Mouse (Mus musculus): ENCODE data around the gene E030030I06Rik. TPM values are rescaled to one million over a fixed set of nuclear protein-coding genes. Genes with fewer than 3 reads are reported as not detected.
"Not testable (repeated sequence)": the region's sequence is repeated elsewhere in the genome, so short reads cannot be mapped to it uniquely, and the experiment has no call there.

E030030I06Rik gene
- polyA plus RNA-seq, 1 experiment from 2014 or later: 23.7 TPM

GRCm38 (mm10) chr10:22163279-22163678, 14.2 kb upstream of the E030030I06Rik start:
- H3K4me3 ChIP-seq: peak overlapping the region; percentile 32; the same call in 1 of the 2 replicates
- 9% methylated on average over 9 of the region's 9 CpGs for WGBS
- H3K4me1 ChIP-seq: peaks cover 14% of the 10 kb centered on the region
- DNase-seq (ENCODE audit: low spot score); H3K36me3 ChIP-seq (replicated peaks); H3K9me3 ChIP-seq; H3K27ac ChIP-seq (replicated peaks): not testable (repeated sequence)
- peaks cover 51% of the 10 kb centered on the region for H3K27me3 ChIP-seq (replicated peaks; ENCODE audit: low read depth, poor library complexity, severe bottlenecking)

DNA sequence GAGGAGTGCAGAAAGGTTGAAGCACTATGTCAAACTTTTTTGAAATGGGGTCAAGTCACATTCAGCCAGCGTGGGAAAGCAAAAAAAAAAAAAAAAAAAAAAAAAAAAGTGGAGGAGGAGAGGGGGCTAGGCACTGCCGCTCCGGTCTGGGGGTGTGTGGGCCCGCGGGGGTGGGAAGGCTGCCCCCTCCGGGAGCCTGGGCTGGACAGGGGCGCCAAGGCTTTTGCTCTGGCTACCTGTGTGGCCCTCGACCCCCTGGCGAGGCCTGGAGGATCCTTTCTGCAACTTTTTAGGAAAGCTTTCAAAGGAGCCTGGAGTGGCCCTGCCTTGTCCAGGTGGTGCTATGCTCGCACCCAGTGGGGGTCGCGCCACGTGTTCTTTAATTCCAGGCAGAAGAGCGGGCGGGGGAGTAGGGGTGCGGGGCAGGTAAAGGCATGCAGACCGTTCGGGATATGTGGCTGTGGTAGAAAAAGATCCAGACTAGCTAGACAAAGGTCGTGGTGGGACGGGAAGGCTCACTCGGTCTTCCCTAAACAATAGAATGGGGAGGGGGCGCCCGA, 10.6 kb upstream of the E030030I06Rik start:
- no peaks in the 10 kb centered on the region for H3K36me3 ChIP-seq (replicated peaks)
- H3K27ac ChIP-seq (replicated peaks): no peak overlapping the region
- under 1% methylated on average over 23 of the region's 23 CpGs for WGBS
- DNase-seq (ENCODE audit: low spot score): peak; percentile 25
- no peaks in the 10 kb centered on the region for H3K9me3 ChIP-seq
- H3K27me3 ChIP-seq (replicated peaks; ENCODE audit: low read depth, poor library complexity, severe bottlenecking): peaks cover 87% of the 10 kb centered on the region
- H3K4me3 ChIP-seq: peak overlapping the region; percentile 39
- peaks cover 18% of the 10 kb centered on the region for H3K4me1 ChIP-seq

DNA sequence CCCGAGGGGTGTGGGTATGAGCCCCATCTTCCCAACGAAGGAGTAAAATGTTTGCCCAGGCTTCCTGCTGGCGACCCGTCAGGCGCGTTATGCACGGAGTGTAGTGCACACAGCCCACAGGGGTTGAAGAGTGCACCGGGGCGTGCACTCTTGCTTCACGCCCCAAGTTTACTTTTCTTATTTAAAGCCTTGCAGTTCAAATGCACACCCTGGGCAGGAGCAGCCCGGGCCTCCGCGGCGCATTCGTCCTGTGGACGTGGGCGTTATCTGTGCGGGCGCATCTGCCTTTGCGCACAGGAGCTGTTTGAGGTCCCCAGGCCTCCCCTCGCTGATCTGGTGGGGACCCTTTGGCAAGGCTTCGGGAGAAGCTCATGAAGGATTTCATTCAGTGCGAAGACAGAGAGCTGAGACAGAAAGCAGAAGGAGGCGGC, 10.1 kb upstream of the E030030I06Rik start:
- Histone ChIP-seq H3K4me1 (peaks cover 19% of the 10 kb centered on the region), H3K4me3 (peak overlapping the region; percentile 58), H3K9me3 (no peaks in the 10 kb centered on the region), H3K27me3 (replicated peaks; ENCODE audit: low read depth, poor library complexity, severe bottlenecking) (peaks cover 93% of the 10 kb centered on the region), H3K27ac (replicated peaks) (no peak overlapping the region), H3K36me3 (replicated peaks) (no peaks in the 10 kb centered on the region)
- peak; percentile 49 for DNase-seq (ENCODE audit: low spot score)
- under 1% methylated on average over 24 of the region's 24 CpGs for WGBS

GRCm38 (mm10) chr10:22158310-22158999, 9.4 kb upstream of the E030030I06Rik start, which contains the start of the genes Raet1e and H60b:
Gene Raet1e, plus strand, starts transcription at chr10:22158569.
Gene H60b, plus strand, starts transcription at chr10:22158586.
- WGBS: under 1% methylated on average over 48 of the region's 48 CpGs
- H3K9me3 ChIP-seq; H3K27ac ChIP-seq (replicated peaks); H3K36me3 ChIP-seq (replicated peaks): not testable (repeated sequence)
- peaks cover 99% of the 10 kb centered on the region for H3K27me3 ChIP-seq (replicated peaks; ENCODE audit: low read depth, poor library complexity, severe bottlenecking)
- H3K4me3 ChIP-seq: peak within 1 kb of the TSS; percentile 58
- DNase-seq (ENCODE audit: low spot score): peak; percentile 79
- H3K4me1 ChIP-seq: peaks cover 21% of the 10 kb centered on the region

GRCm38 (mm10) chr10:22154871-22155799, 6.1 kb upstream of the E030030I06Rik start:
- Histone ChIP-seq H3K36me3 (replicated peaks) (no peaks in the 10 kb centered on the region), H3K27me3 (replicated peaks; ENCODE audit: low read depth, poor library complexity, severe bottlenecking) (peaks cover 100% of the 10 kb centered on the region), H3K4me1 (peaks cover 35% of the 10 kb centered on the region), H3K9me3 (no peaks in the 10 kb centered on the region), H3K4me3 (no peak overlapping the region), H3K27ac (replicated peaks) (no peak overlapping the region)
- peak; percentile 16 for DNase-seq (ENCODE audit: low spot score)
- WGBS: 3% methylated on average over 3 of the region's 3 CpGs

DNA sequence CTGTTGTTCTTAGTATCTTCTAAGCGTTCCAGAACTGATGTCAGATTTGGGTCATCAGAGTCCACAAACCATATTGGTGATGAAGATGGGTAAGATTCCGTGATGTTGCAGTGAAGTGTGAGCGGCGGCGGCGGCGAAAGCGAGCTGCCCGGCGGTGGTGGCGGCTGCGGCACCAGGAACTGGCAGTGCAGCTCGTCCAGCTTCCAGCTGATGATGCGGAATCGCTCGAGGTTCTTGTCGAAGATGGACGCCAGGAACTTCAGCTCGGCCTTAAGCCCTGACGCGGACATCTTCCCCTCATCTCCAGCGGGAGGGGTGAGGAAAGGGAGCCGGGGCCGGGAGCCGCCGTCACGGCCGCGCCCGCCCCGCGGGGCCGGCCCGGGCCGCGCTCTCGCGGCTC, 5.1 kb upstream of the E030030I06Rik start:
- H3K9me3 ChIP-seq; H3K36me3 ChIP-seq (replicated peaks); H3K27ac ChIP-seq (replicated peaks): not testable (repeated sequence)
- Histone ChIP-seq H3K4me3 (peak overlapping the region; percentile 53), H3K4me1 (peaks cover 37% of the 10 kb centered on the region), H3K27me3 (replicated peaks; ENCODE audit: low read depth, poor library complexity, severe bottlenecking) (peaks cover 100% of the 10 kb centered on the region)
- peak; percentile 65 for DNase-seq (ENCODE audit: low spot score)
- under 1% methylated on average over 38 of the region's 38 CpGs for WGBS

- H3K36me3 ChIP-seq (replicated peaks); H3K9me3 ChIP-seq; H3K4me3 ChIP-seq; H3K27ac ChIP-seq (replicated peaks); DNase-seq (ENCODE audit: low spot score): not testable (repeated sequence)
- Histone ChIP-seq H3K27me3 (replicated peaks; ENCODE audit: low read depth, poor library complexity, severe bottlenecking) (peaks cover 92% of the 10 kb centered on the region), H3K4me1 (peaks cover 30% of the 10 kb centered on the region)
- 8% methylated on average over 7 of the region's 7 CpGs for WGBS
These were observed 4.1 kb upstream of the E030030I06Rik start for GRCm38 (mm10) chr10:22153147-22153690.

GRCm38 (mm10) chr10:22151863-22152640, 3.0 kb upstream of the E030030I06Rik start:
- not testable (repeated sequence) for H3K9me3 ChIP-seq; H3K4me3 ChIP-seq; H3K36me3 ChIP-seq (replicated peaks); H3K27ac ChIP-seq (replicated peaks); DNase-seq (ENCODE audit: low spot score)
- WGBS: 2% methylated on average over 11 of the region's 11 CpGs
- H3K27me3 ChIP-seq (replicated peaks; ENCODE audit: low read depth, poor library complexity, severe bottlenecking): peaks cover 81% of the 10 kb centered on the region
- H3K4me1 ChIP-seq: peaks cover 29% of the 10 kb centered on the region

- H3K9me3 ChIP-seq; H3K27ac ChIP-seq (replicated peaks); H3K36me3 ChIP-seq (replicated peaks): not testable (repeated sequence)
- Histone ChIP-seq H3K4me1 (peaks cover 29% of the 10 kb centered on the region), H3K4me3 (peak overlapping the region; percentile 80), H3K27me3 (replicated peaks; ENCODE audit: low read depth, poor library complexity, severe bottlenecking) (peaks cover 73% of the 10 kb centered on the region)
- WGBS: 1% methylated on average over 55 of the region's 55 CpGs
- DNase-seq (ENCODE audit: low spot score): peak; percentile 50
These were observed 2.2 kb upstream of the E030030I06Rik start for GRCm38 (mm10) chr10:22151056-22151862.

DNA sequence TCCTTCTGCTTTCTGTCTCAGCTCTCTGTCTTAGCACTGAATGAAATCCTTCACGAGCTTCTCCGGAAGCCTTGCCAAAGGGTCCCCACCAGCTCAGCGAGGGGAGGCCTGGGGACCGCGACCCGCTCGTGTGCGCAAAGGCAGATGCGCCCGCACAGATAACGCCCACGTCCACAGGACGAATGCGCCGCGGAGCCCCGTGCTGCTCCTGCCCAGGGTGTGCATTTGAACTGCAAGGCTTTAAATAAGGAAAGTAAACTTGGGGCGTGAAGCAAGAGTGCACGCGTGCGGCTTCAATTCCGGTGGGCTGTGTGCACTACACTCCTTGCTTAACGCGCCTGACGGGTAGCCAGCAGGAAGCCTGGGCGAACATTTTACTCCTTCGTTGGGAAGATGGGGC, 1.5 kb upstream of the E030030I06Rik start:
- WGBS: under 1% methylated on average over 27 of the region's 27 CpGs
- no peak overlapping the region for H3K27ac ChIP-seq (replicated peaks)
- H3K4me1 ChIP-seq: peaks cover 29% of the 10 kb centered on the region
- H3K9me3 ChIP-seq: no peaks in the 10 kb centered on the region
- H3K4me3 ChIP-seq: peak overlapping the region; percentile 80
- DNase-seq (ENCODE audit: low spot score): peak; percentile 53
- peaks cover 3% of the 10 kb centered on the region; the same call in 1 of the 2 replicates for H3K36me3 ChIP-seq (replicated peaks)
- H3K27me3 ChIP-seq (replicated peaks; ENCODE audit: low read depth, poor library complexity, severe bottlenecking): peaks cover 66% of the 10 kb centered on the region

Measured in embryonic facial prominence, embryonic 10.5 days (tissue).